Mouse (Mus musculus) megakaryocyte, embryonic 14.5 days (primary cell): ENCODE measurements around the gene Nin.

Experiments
- FLI1 ChIP-seq: IDR thresholded peaks from 2 replicates; pipeline ENCODE4 v1.6.1; 2012; ENCODE audit warnings: low read length, inconsistent platforms, mixed read lengths
- GATA1 ChIP-seq: IDR thresholded peaks from 3 replicates; pipeline ENCODE4 v1.6.1; 2012; ENCODE audit warnings: mixed read lengths, low read length, inconsistent platforms, borderline replicate concordance

- TF ChIP-seq GATA1 (no peak), FLI1 (no peak)
Observed at GRCm38 (mm10) chr12:70082485-70082884, 31.0 kb downstream of the Nin start.
